ENCODE assay signal across 11 mouse cellular contexts in the genomic region with DNA sequence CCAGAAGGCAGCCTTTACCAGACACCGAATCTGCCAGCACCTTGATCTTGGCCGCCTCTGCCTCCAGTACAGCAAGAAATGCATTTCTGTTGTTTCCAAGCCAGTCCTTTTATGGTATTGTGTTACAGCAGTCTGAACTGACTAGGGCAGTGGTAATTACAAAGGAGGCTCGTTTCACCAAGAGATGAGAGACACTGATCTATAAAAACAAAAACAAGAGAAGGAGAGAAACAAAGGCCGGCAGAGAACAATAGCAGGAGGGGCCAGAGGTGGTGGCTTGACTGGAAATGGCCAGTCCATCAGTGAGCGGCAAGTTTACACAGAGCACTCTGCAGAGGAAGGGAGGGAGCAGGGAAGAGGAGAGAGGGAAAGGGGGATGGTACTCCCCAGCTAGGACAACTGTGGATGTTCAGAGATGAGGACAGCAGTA. TPM values are rescaled to one million over a fixed set of nuclear protein-coding genes. Genes with fewer than 3 reads are reported as not detected.
DNase-seq lines count a peak whose midpoint lies in the region; ATAC-seq and TF ChIP-seq lines count a peak whose summit lies in the region.
"Had no signal": no experiment of that assay in that cellular context is flagged by ENCODE, and none has a peak within 500 bp of the region (broad histone marks: within the 10 kb centered on the region; RNA-seq: fewer than 3 reads in every experiment).

No protein-coding gene starts in this region.

- no peak for DNase-seq in frontal cortex, postnatal 25 days (ENCODE audit: low spot score in 2 of 2)
- peak; percentile 79 for DNase-seq in lung, postnatal 0 days (ENCODE audit: low spot score)
- no peak for DNase-seq in lung, postnatal 25 days (ENCODE audit: low spot score)
- no peak for DNase-seq in cerebellum, adult 9-11 months
- DNase-seq: kidney, adult 11 months; liver, embryonic 13.5 days; thymus, postnatal 14 days had no signal

- no peak overlapping the region for H3K4me2 ChIP-seq in lung, postnatal 0 days (replicated peaks; ENCODE audit: low read depth, low read length)
- no peak overlapping the region for H3K4me2 ChIP-seq in limb, embryonic 13.5 days (replicated peaks)
- H3K4me2 ChIP-seq in stomach, embryonic 16.5 days (ENCODE audit: low read depth, low read length) = no peak overlapping the region
- H3K4me2 ChIP-seq: liver, embryonic 13.5 days had no signal

- TF ChIP-seq EP300 in lung, postnatal 0 days (IDR thresholded peaks at IDR 0.05) = 0 out of 2 replicates have a peak, but pooled peaks have one; percentile 43

- H3K9ac ChIP-seq in lung, postnatal 0 days (replicated peaks; ENCODE audit: low read depth) = no peak overlapping the region
- H3K9ac ChIP-seq in limb, embryonic 13.5 days = no peak overlapping the region
- no peak overlapping the region for H3K9ac ChIP-seq in stomach, embryonic 16.5 days (ENCODE audit: low read length)
- H3K9ac ChIP-seq: liver, embryonic 13.5 days had no signal

- 26% methylated on average over 5 of the region's 5 CpGs for WGBS in lung, postnatal 0 days
- 26% methylated on average over 5 of the region's 5 CpGs for WGBS in limb, embryonic 13.5 days
- WGBS in stomach, embryonic 16.5 days = 32% methylated on average over 5 of the region's 5 CpGs

- peaks cover 7% of the 10 kb centered on the region; the same call in 1 of the 2 replicates for H3K4me1 ChIP-seq in lung, postnatal 0 days (ENCODE audit: insufficient read depth, low read depth, low read length)
- peaks cover 41% of the 10 kb centered on the region for H3K4me1 ChIP-seq in limb, embryonic 13.5 days
- 0 out of 2 replicates have a peak, but pooled peaks cover 3% of the 10 kb centered on the region for H3K4me1 ChIP-seq in stomach, embryonic 16.5 days (ENCODE audit: control insufficient read depth, insufficient read depth, low read length)
- H3K4me1 ChIP-seq: liver, embryonic 13.5 days had no signal

- no peaks in the 10 kb centered on the region for H3K27me3 ChIP-seq in lung, postnatal 0 days (replicated peaks; ENCODE audit: insufficient read depth, low read length)
- no peaks in the 10 kb centered on the region for H3K27me3 ChIP-seq in limb, embryonic 13.5 days
- no peaks in the 10 kb centered on the region for H3K27me3 ChIP-seq in stomach, embryonic 16.5 days (ENCODE audit: control insufficient read depth, insufficient read depth, low read length)
- H3K27me3 ChIP-seq: liver, embryonic 13.5 days had no signal

- H3K27ac ChIP-seq in lung, postnatal 0 days (ENCODE audit: low read length) = peak overlapping the region; percentile 63; the same call in 1 of the 2 replicates
- peak overlapping the region; percentile 28 for H3K27ac ChIP-seq in limb, embryonic 13.5 days
- H3K27ac ChIP-seq in stomach, embryonic 16.5 days (ENCODE audit: low read length) = peak overlapping the region; percentile 65
- H3K27ac ChIP-seq: liver, embryonic 13.5 days had no signal

- no peaks in the 10 kb centered on the region for H3K9me3 ChIP-seq in lung, postnatal 0 days (ENCODE audit: low read length)
- no peaks in the 10 kb centered on the region for H3K9me3 ChIP-seq in limb, embryonic 13.5 days
- H3K9me3 ChIP-seq in stomach, embryonic 16.5 days (replicated peaks; ENCODE audit: control insufficient read depth, low read length) = no peaks in the 10 kb centered on the region
- H3K9me3 ChIP-seq: liver, embryonic 13.5 days had no signal

- no peak for TF ChIP-seq CTCF in lung, postnatal 0 days (IDR thresholded peaks at IDR 0.05)

- ATAC-seq in frontal cortex, adult (ENCODE audit: low TSS enrichment) = peak; percentile 75
- ATAC-seq in lung, postnatal 0 days = peak; percentile 81
- no peak; the same call in 1 of the 2 replicates for ATAC-seq in limb, embryonic 13.5 days (ENCODE audit: low FRiP score, low read depth)
- ATAC-seq in stomach, embryonic 16.5 days (ENCODE audit: insufficient read depth, low FRiP score) = peak; percentile 35; the same call in 1 of the 2 replicates
- ATAC-seq in monocyte, adult 5-6 weeks (replicated peaks; ENCODE audit: insufficient number of reproducible peaks, low FRiP score, low TSS enrichment, poor library complexity, severe bottlenecking) = no peak

- peaks cover 30% of the 10 kb centered on the region; the same call in 1 of the 2 replicates for H3K36me3 ChIP-seq in lung, postnatal 0 days (ENCODE audit: insufficient read depth, low read length)
- peaks cover 86% of the 10 kb centered on the region for H3K36me3 ChIP-seq in limb, embryonic 13.5 days
- H3K36me3 ChIP-seq in stomach, embryonic 16.5 days (ENCODE audit: control insufficient read depth, insufficient read depth, low read length) = no peaks in the 10 kb centered on the region

- H3K4me3 ChIP-seq in lung, postnatal 0 days (ENCODE audit: low read depth, low read length) = no peak overlapping the region
- no peak overlapping the region for H3K4me3 ChIP-seq in limb, embryonic 13.5 days
- H3K4me3 ChIP-seq in stomach, embryonic 16.5 days (replicated peaks; ENCODE audit: low read length) = no peak overlapping the region
- H3K4me3 ChIP-seq: liver, embryonic 13.5 days had no signal

RNA-seq across cellular contexts. Expression of a gene that starts 36.9 kb away (rescaled TPM):
- polyA plus RNA-seq in lung, postnatal 0 days (2015; fragmentation: Nextera tagmentation; extraction: Ambion mirVana) = 0.33 and 0.45 TPM in 2 replicates
- polyA plus RNA-seq in limb, embryonic 13.5 days (2015; fragmentation: Nextera tagmentation; extraction: Ambion mirVana) = 1.2 and 1.3 TPM in 2 replicates
- polyA plus RNA-seq in stomach, embryonic 16.5 days (2015; fragmentation: Nextera tagmentation; extraction: Ambion mirVana) = 0.82 and 0.94 TPM in 2 replicates
- 0.32 TPM in 1 of 3 replicates, not detected in the others for total RNA-seq in monocyte, adult 5-6 weeks (2017)

Comparison
In these comparisons a context has a peak if more than half of its experiments do, and no peak if none do; other contexts are left out.
1. ATAC-seq: peak in frontal cortex, adult (single experiment), lung, postnatal 0 days (single experiment) and stomach, embryonic 16.5 days (single experiment); none in limb, embryonic 13.5 days (single experiment) and monocyte, adult 5-6 weeks (single experiment).
2. Peak in every context shown above with its lines, with median percentiles within 50 percentile points of each other: H3K27ac ChIP-seq.